Mouse (Mus musculus) limb, embryonic 15.5 days (tissue): ENCODE results near the gene Klf12. TPM values are rescaled to one million over a fixed set of nuclear protein-coding genes. Genes with fewer than 3 reads are reported as not detected.

Experiments used
- ATAC-seq: fragments of 200-750 bp; cut with Nextera tagmentation; 2 replicates; pipeline ENCODE4 v1.8.0; 2017; ENCODE audit warnings: low read depth, moderate TSS enrichment; ENCODE audit not compliant: insufficient number of reproducible peaks, low FRiP score, low TSS enrichment
- H3K27ac ChIP-seq: fragments of 300-500 bp; sonication (generic); 2 replicates; pipeline ENCODE4 v1.5.1; 2015; ENCODE audit warnings: moderate library complexity, mild to moderate bottlenecking, inconsistent platforms
- H3K27me3 ChIP-seq: fragments of 300-500 bp; sonication (generic); 2 replicates; pipeline ENCODE4 v1.6.1; 2015; ENCODE audit warnings: inconsistent platforms
- H3K36me3 ChIP-seq: fragments of 300-500 bp; sonication (generic); 2 replicates; pipeline ENCODE4 v1.6.1; 2015; ENCODE audit warnings: inconsistent platforms
- H3K4me1 ChIP-seq: fragments of 300-500 bp; sonication (generic); 2 replicates; pipeline ENCODE4 v1.6.1; 2015; ENCODE audit warnings: inconsistent platforms
- H3K4me2 ChIP-seq: fragments of 300-500 bp; sonication (generic); 2 replicates; pipeline ENCODE4 v1.6.1; 2015; ENCODE audit warnings: mild to moderate bottlenecking, inconsistent platforms
- H3K4me3 ChIP-seq: fragments of 300-500 bp; sonication (generic); 2 replicates; pipeline ENCODE4 v1.5.1; 2015; ENCODE audit warnings: mild to moderate bottlenecking, inconsistent platforms
- H3K9ac ChIP-seq: fragments of 300-500 bp; sonication (generic); 2 replicates; pipeline ENCODE4 v1.6.1; 2015; ENCODE audit warnings: inconsistent platforms
- H3K9me3 ChIP-seq: fragments of 300-500 bp; sonication (generic); 2 replicates; pipeline ENCODE4 v1.6.1; 2016; ENCODE audit warnings: inconsistent platforms
- WGBS: fragments of 180-500 bp; shearing (Covaris S2); methylation state at CpG from one replicate; pipeline ENCODE4 v1.1.7; 2015; 5-methylcytosine and 5-hydroxymethylcytosine counted together
- polyA plus RNA-seq: library from polyadenylated mRNA; unstranded; fragments of >200 nt; fragmentation: Nextera tagmentation; extraction: Ambion mirVana; gene quantifications from 2 replicates; pipeline ENCODE4 v1.2.1, GENCODE M21; 2015

The Klf12 gene
- polyA plus RNA-seq, 1 experiment from 2014 or later, result 23.7 TPM

GRCm38 (mm10) chr14:100284861-100285655 lies 579 bp upstream of the Klf12 start:
- H3K4me3 ChIP-seq, result peak overlapping the region; percentile 54
- no peaks in the 10 kb centered on the region for H3K36me3 ChIP-seq
- H3K9me3 ChIP-seq, result no peaks in the 10 kb centered on the region
- H3K27me3 ChIP-seq, result no peaks in the 10 kb centered on the region
- peak overlapping the region; percentile 53 for H3K9ac ChIP-seq
- H3K4me2 ChIP-seq, result peak overlapping the region; percentile 92
- peak; percentile 92 for ATAC-seq
- WGBS, result under 1% methylated on average over 40 of the region's 48 CpGs
- H3K27ac ChIP-seq, result peak overlapping the region; percentile 94
- peaks cover 20% of the 10 kb centered on the region for H3K4me1 ChIP-seq

- WGBS, result under 1% methylated on average over 27 of the region's 27 CpGs
- peaks cover 20% of the 10 kb centered on the region for H3K4me1 ChIP-seq
Observed at GRCm38 (mm10) chr14:100283411-100284118, 914 bp downstream of the Klf12 start.

GRCm38 (mm10) chr14:100282651-100283050 lies 1.8 kb downstream of the Klf12 start:
- no peak overlapping the region for H3K27ac ChIP-seq

More at GRCm38 (mm10) chr14:100283411-100284118, 914 bp downstream of the Klf12 start:
- H3K4me3 ChIP-seq, result peak overlapping the region; percentile 54
- H3K9me3 ChIP-seq, result no peaks in the 10 kb centered on the region
- H3K36me3 ChIP-seq, result no peaks in the 10 kb centered on the region
- ATAC-seq, result no peak
- H3K27me3 ChIP-seq, result no peaks in the 10 kb centered on the region
- peak overlapping the region; percentile 92 for H3K4me2 ChIP-seq
- H3K27ac ChIP-seq, result peak overlapping the region; percentile 94
- H3K9ac ChIP-seq, result peak overlapping the region; percentile 51

GRCm38 (mm10) chr14:100281734-100282133 lies 2.7 kb downstream of the Klf12 start:
- Histone ChIP-seq H3K9me3 (no peaks in the 10 kb centered on the region), H3K27me3 (no peaks in the 10 kb centered on the region), H3K4me3 (no peak overlapping the region), H3K36me3 (no peaks in the 10 kb centered on the region), H3K4me2 (no peak overlapping the region), H3K27ac (no peak overlapping the region), H3K4me1 (peaks cover 16% of the 10 kb centered on the region), H3K9ac (no peak overlapping the region)
- WGBS, result 14% methylated on average over 3 of the region's 3 CpGs
- no peak for ATAC-seq

More at GRCm38 (mm10) chr14:100282651-100283050, 1.8 kb downstream of the Klf12 start:
- H3K9me3 ChIP-seq, result no peaks in the 10 kb centered on the region
- peak overlapping the region; percentile 54 for H3K4me3 ChIP-seq
- no peaks in the 10 kb centered on the region for H3K36me3 ChIP-seq
- no peak overlapping the region for H3K9ac ChIP-seq
- H3K4me2 ChIP-seq, result peak overlapping the region; percentile 92
- WGBS, result 5% methylated on average over 7 of the region's 7 CpGs
- peaks cover 20% of the 10 kb centered on the region for H3K4me1 ChIP-seq
- ATAC-seq, result no peak
- no peaks in the 10 kb centered on the region for H3K27me3 ChIP-seq

GRCm38 (mm10) chr14:100274179-100274578 lies 10.3 kb downstream of the Klf12 start:
- H3K27ac ChIP-seq, result no peak overlapping the region
- H3K27me3 ChIP-seq, result no peaks in the 10 kb centered on the region
- no peaks in the 10 kb centered on the region for H3K4me1 ChIP-seq
- no peaks in the 10 kb centered on the region for H3K9me3 ChIP-seq
- WGBS, result 99% methylated on average over 2 of the region's 2 CpGs
- H3K4me3 ChIP-seq, result no peak overlapping the region
- ATAC-seq, result no peak
- H3K4me2 ChIP-seq, result no peak overlapping the region
- H3K36me3 ChIP-seq, result no peaks in the 10 kb centered on the region
- H3K9ac ChIP-seq, result no peak overlapping the region

GRCm38 (mm10) chr14:100260531-100260930 lies 23.9 kb downstream of the Klf12 start:
- Histone ChIP-seq H3K4me3 (no peak overlapping the region), H3K36me3 (no peaks in the 10 kb centered on the region), H3K27ac (peak overlapping the region; percentile 27; the same call in 1 of the 2 replicates), H3K9me3 (no peaks in the 10 kb centered on the region), H3K4me2 (no peak overlapping the region), H3K4me1 (peaks cover 4% of the 10 kb centered on the region), H3K9ac (no peak overlapping the region), H3K27me3 (no peaks in the 10 kb centered on the region)
- 60% methylated on average over 4 of the region's 4 CpGs for WGBS
- no peak for ATAC-seq

GRCm38 (mm10) chr14:100243046-100243445 lies 41.4 kb downstream of the Klf12 start:
- ATAC-seq, result no peak
- Histone ChIP-seq H3K9me3 (no peaks in the 10 kb centered on the region), H3K4me2 (no peak overlapping the region), H3K9ac (no peak overlapping the region), H3K27ac (no peak overlapping the region; the same call in 1 of the 2 replicates), H3K36me3 (no peaks in the 10 kb centered on the region), H3K4me1 (no peaks in the 10 kb centered on the region), H3K27me3 (no peaks in the 10 kb centered on the region), H3K4me3 (no peak overlapping the region)
- WGBS, result 81% methylated on average over 5 of the region's 5 CpGs

GRCm38 (mm10) chr14:100239874-100240273 lies 44.6 kb downstream of the Klf12 start:
- Histone ChIP-seq H3K9me3 (no peaks in the 10 kb centered on the region), H3K36me3 (no peaks in the 10 kb centered on the region), H3K4me1 (0 out of 2 replicates have a peak, but pooled peaks cover 3% of the 10 kb centered on the region), H3K4me3 (no peak overlapping the region), H3K9ac (no peak overlapping the region), H3K4me2 (no peak overlapping the region), H3K27me3 (no peaks in the 10 kb centered on the region), H3K27ac (no peak overlapping the region)
- ATAC-seq, result no peak
- 82% methylated on average over 4 of the region's 4 CpGs for WGBS

GRCm38 (mm10) chr14:100236757-100237156 lies 47.7 kb downstream of the Klf12 start:
- H3K9me3 ChIP-seq, result no peaks in the 10 kb centered on the region
- H3K4me1 ChIP-seq, result 0 out of 2 replicates have a peak, but pooled peaks cover 3% of the 10 kb centered on the region
- no peak overlapping the region for H3K9ac ChIP-seq
- H3K4me2 ChIP-seq, result no peak overlapping the region
- no peak for ATAC-seq
- H3K36me3 ChIP-seq, result no peaks in the 10 kb centered on the region
- H3K4me3 ChIP-seq, result no peak overlapping the region
- no peaks in the 10 kb centered on the region for H3K27me3 ChIP-seq
- 84% methylated on average over 7 of the region's 7 CpGs for WGBS
- no peak overlapping the region for H3K27ac ChIP-seq

- WGBS, result 44% methylated on average over 3 of the region's 3 CpGs
Observed at GRCm38 (mm10) chr14:100235746-100236145, 48.7 kb downstream of the Klf12 start.

GRCm38 (mm10) chr14:100231384-100231783 lies 53.1 kb downstream of the Klf12 start:
- no peaks in the 10 kb centered on the region for H3K9me3 ChIP-seq
- no peak for ATAC-seq
- 0 out of 2 replicates have a peak, but pooled peaks cover 3% of the 10 kb centered on the region for H3K4me1 ChIP-seq
- H3K27me3 ChIP-seq, result no peaks in the 10 kb centered on the region
- 88% methylated on average over 1 of the region's 1 CpGs for WGBS
- no peak overlapping the region for H3K9ac ChIP-seq
- H3K36me3 ChIP-seq, result no peaks in the 10 kb centered on the region
- no peak overlapping the region for H3K4me3 ChIP-seq
- H3K27ac ChIP-seq, result no peak overlapping the region
- no peak overlapping the region for H3K4me2 ChIP-seq

More at GRCm38 (mm10) chr14:100235746-100236145, 48.7 kb downstream of the Klf12 start:
- Histone ChIP-seq H3K4me3 (no peak overlapping the region), H3K9ac (no peak overlapping the region), H3K4me2 (no peak overlapping the region), H3K27me3 (no peaks in the 10 kb centered on the region), H3K36me3 (no peaks in the 10 kb centered on the region), H3K9me3 (no peaks in the 10 kb centered on the region), H3K4me1 (0 out of 2 replicates have a peak, but pooled peaks cover 3% of the 10 kb centered on the region), H3K27ac (no peak overlapping the region)
- no peak for ATAC-seq

GRCm38 (mm10) chr14:100228120-100228519 lies 56.4 kb downstream of the Klf12 start:
- Histone ChIP-seq H3K4me1 (no peaks in the 10 kb centered on the region), H3K36me3 (no peaks in the 10 kb centered on the region), H3K27ac (no peak overlapping the region), H3K9me3 (no peaks in the 10 kb centered on the region), H3K27me3 (no peaks in the 10 kb centered on the region), H3K9ac (no peak overlapping the region), H3K4me3 (no peak overlapping the region), H3K4me2 (no peak overlapping the region)
- WGBS, result 94% methylated on average over 6 of the region's 6 CpGs
- ATAC-seq, result no peak
